Mouse (Mus musculus) erythroid progenitor cell, adult 5-6 weeks (primary cell): ENCODE results near the gene Plpp6. TPM values are rescaled to one million over a fixed set of nuclear protein-coding genes. Genes with fewer than 3 reads are reported as not detected.

ENCODE experiments used
- ATAC-seq: replicated peaks from 2 replicates; pipeline ENCODE4 v1.8.0; 2016; ENCODE audit warnings: moderate number of reproducible peaks, mild to moderate bottlenecking, moderate TSS enrichment, inconsistent platforms; ENCODE audit not compliant: poor library complexity, low FRiP score, severe bottlenecking
- total RNA-seq, 2 experiments: library from RNA; stranded (forward) in 1 of 2; stranded (reverse) in 1 of 2; fragments of 150-400 nt in 1 of 2; fragments of 186-747, 209-891 nt in 1 of 2; gene quantifications; 2 replicates each; pipeline versions ENCODE4 v1.2.3 to v1.2.4; 2015 to 2017; ENCODE audit warnings: low replicate concordance in 2 of 2

Gene Plpp6
- total RNA-seq (2015; ENCODE audit: low replicate concordance) = 0.42 and 3.2 TPM in 2 replicates
- 1.5 TPM in 1 of 2 replicates, not detected in the other for total RNA-seq (2017; ENCODE audit: low replicate concordance)

DNA sequence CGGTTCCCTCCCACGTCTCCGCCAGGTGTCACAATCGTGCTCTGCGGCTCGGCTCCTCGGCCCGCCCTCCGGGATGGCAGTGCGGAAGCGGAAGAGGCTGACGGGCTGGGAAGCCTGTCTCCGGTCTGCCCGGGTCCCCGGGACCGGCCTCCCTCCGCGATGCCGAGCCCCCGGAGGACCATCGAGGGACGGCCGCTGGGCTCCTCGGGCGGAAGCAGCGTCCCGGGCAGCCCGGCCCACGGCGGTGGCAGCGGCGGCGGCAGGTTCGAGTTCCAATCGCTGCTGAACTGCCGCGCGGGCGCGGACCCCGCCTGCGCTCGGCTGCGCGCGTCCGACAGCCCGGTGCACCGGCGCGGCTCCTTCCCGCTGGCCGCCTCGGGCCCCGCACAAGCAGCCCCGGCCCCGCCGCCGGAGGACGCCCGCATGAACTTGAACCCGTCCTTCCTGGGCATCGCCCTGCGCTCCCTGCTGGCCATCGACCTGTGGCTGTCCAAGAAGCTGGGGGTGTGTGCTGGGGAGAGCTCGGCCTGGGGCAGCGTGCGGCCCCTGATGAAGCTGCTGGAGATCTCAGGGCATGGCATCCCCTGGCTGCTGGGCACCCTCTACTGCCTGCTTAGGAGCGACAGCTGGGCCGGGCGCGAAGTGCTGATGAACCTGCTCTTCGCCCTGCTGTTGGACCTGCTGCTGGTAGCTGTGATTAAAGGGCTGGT, at the start of gene Plpp6:
TSS of gene Plpp6 (plus strand) at position 112 of the 710 bp plus-strand sequence.
- ATAC-seq = peak; percentile 85

DNA sequence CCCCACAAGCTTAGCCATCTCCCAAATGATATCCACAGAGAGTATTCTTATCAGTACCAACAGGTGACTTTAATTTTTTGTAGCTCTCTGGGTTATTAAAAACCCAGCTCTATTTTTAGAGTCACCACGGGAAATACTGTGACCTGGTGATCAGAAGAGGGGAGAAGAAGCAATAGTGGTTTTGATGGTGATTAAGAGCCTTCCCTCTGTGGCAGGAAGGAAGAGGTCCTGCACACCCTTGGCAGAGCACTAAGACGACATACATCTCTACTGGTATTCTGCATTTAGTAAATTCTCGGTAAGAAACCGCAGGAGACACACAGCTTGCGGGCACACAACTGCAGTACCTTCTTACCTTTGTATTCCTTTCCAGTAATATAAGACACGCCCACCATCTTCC, 49.2 kb upstream of the Plpp6 start:
- ATAC-seq = no peak

DNA sequence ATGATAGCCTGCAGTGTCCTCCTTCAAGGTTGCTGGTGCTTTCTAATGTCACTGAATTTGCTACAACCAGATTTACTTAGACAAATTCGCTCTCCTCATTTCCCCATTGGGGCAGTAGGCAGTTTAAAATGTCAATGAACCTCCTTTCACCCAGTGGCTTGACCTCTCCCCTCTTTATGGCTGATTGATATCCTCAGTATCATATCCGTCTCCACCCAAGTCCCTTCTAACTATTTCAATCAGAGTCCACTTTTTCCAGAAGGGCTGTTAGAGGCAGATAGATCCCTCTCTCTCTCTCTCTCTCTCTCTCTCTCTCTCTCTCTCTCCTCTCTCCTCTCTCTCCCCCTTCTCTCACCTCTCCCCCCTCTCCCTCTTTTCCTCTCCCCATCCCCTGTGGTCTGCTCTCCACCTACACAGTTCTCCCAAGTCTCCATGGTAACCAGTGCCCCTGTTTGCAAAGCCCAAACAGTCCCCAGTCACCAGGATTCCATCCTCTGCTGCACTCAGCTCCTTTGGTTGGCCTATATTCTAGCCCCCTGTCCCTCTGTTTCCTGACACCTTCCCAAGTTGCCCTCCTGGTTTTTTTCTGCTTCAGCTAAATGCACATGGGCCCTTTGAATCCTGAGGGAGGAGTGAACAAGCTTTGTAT, 48.0 kb upstream of the Plpp6 start:
- ATAC-seq = no peak

DNA sequence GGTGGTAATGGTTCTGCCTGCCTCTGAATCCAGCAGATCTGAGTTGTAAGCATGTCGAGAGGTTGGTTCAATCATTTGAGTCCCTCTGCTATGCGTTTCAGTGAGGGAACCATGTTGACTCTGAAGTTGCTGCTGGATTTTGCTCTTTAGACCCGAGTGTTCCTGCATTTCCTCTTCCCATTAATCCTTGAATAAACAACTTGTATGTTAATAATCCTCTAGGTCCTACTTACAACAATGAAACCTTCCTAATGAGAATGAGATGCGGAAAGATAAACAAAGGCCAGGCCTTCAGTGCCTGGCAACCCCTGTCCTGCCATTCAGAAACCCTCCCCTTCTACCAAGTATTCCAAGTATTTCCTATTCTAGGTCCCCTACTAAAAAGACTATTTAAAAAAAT, 47.3 kb upstream of the Plpp6 start:
- no peak for ATAC-seq

DNA sequence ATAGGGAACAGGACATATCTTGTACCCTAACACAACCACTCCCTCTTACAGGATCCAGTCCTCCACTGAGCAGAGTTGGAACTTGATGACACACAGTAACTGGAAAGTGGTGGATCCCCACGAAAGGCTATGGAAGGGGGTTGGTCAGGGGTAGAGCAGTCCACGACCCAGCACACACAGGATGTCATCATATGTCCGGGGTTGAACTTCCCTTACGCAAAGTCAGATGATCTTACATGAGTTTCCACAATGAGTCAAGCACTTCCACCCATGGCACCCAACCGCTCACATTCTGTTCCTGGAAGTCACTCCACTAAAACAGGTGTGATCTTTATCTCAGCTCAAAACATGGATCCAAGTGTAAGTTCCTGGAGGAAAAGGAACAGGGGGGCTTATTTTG, 45.9 kb upstream of the Plpp6 start:
- no peak for ATAC-seq

DNA sequence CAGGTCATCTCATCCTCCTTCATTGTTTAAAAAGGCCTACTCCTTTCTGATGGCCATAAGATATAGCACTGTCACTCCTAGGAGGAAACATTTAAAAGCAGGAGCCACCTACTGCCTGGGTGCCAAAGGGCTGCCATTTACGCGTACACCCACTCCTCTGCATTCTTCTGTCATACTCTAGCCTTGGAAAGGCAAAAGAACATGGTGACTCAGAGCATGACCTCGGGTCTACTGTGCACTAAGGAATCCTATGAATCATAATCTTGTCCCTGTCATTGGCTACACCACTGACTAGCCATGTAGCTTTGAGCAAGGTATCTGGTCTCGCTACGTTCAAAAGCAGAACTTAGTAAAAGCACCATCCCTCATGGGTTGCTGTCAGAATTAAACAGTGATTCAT, 37.4 kb upstream of the Plpp6 start:
- ATAC-seq = no peak

DNA sequence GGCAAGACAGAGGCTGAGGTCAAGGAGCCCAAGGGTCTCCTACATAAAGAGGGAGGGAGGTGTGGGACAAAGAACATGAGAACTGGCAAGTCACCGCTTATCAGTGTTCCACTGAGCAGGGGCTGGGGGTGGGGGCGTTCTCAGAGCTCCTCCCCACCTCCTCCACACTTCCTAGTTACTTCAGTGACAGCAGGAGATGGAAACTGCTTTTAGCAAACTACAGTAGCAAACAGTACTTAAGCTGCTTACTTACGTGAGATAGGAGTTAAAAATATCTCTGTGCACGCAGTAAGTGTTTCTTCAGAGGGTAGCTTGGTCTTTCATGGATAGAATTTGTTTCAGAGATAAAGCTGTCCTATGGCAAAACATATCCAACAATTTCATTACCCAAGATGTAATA, 36.4 kb upstream of the Plpp6 start:
- ATAC-seq = no peak

DNA sequence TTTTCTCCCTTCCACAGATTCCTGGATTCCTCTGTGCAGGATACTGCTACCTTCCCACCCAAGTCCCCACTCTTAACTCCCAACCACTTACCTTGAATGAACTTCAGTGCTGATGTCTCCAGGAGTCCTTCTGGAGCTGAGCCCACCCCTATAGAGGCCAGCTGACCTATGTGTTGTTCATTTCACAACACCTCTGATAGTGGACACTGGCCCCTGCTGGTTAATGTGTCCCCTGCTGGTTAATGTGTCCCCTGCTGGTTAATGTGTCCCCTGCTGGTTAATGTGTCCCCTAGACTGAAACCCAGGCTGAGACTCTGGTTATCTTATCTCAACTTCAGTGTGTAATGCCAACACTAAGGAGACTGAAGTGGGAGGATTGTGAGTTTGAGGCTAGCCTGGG, 34.7 kb upstream of the Plpp6 start:
- ATAC-seq = no peak

DNA sequence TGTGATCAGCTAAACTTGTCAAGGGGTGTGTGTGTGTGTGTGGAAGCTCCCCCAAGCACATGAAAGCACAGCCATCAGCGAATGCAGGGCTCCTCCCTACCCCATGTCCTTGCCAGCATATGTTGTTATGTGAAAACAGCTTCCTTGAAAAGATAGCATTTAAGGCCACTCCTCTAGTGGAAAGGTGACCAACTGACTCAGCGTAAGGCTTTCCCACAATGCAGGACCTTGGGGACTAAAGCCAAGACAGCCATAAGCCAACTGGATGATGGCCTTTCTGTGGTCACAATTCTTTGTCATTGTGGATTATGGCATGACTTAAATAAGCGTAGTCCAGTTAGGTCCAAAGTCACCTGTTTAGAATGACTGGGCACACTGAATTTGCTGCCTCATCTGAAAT, 28.9 kb upstream of the Plpp6 start:
- no peak for ATAC-seq

DNA sequence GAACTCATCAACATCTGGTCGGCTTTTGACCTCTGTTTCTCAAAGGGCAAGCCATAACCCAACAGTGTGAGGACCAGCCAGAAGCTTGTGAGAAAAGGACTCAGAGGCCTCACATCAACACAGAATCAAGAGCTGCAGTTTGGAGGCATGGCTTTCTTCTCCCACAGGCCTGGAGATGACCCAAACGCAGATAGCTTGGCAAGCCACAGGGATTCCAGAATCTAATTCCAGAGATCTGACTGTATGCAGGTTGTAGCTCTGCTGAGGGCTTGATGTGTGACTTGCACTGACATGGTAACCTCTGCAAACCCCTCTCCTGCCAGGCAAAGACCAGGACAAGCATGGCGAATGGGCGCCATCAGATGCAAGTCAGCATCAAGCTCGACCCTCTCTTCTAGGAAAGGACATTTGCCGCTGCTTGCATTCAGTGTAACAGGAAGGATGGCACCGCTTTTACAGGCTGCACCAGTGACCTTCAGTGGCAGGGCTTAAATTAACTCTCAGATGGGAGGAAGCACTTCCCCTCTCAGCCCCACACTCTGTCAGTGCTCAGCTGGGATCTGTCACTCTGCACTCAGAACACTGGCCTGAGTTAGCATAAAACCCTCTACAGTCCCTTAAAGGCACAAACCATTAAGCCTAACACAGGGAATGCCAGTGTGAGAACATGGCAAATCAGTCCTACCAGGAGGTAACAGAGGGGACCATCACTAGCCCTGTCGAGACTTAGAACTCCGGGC, 23.4 kb upstream of the Plpp6 start:
- no peak for ATAC-seq

DNA sequence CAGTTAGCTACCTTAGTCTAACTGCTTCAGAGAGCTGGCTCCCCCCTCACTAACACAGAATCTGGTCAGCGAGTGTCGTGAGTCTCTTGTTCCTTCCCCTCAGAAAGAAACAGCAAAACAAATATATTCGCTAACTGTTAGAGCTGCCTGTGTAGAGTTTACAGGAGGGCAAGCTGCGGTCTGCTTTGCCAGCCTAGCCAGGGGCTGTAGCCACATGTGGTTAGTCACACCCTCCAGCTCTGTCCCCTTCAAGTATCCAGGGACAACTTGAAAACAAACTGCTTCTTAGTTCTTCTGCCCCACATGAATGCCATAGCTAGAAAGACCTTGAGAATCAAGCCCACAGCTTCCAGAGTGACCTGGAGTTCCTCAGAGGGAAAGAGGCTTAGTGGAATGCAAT, 22.5 kb upstream of the Plpp6 start:
- no peak for ATAC-seq

DNA sequence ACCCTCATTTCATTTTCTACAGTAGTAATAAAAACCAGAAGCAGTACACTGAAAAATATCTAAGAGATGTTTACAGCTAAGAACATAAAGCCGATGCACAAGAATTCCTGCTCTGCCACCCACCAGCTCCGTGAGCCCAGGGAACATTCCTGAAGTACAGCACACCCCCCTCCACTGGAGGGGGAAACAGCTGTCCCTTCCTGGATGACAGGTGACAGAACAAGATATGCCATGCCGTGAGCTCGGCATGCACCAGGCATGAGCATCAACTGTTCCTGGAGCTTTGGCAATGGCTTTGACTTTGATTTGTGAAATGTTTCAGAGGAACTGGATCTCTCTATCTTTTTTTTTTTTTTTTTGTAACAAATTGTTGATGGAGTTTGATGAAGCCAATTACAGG, 17.0 kb upstream of the Plpp6 start:
- no peak for ATAC-seq

DNA sequence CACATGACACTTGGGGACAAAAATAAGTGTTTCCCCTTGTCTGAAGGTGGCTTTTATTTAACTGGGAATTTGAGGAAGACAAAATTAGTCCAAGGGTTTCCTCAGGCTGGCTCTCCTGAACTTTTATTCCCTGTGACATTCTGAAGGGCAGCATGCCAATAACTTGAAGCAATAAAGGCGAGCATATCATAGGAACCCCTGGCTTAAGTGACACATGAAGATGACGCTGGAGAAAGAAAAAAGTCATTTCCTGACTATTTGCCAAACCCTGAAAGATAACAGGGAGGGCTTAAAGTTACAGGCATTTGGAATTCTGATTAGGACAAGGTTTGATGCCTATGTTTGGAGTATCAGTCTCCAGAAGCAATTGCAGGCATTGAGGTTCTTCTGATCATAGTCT, 16.4 kb upstream of the Plpp6 start:
- no peak for ATAC-seq

DNA sequence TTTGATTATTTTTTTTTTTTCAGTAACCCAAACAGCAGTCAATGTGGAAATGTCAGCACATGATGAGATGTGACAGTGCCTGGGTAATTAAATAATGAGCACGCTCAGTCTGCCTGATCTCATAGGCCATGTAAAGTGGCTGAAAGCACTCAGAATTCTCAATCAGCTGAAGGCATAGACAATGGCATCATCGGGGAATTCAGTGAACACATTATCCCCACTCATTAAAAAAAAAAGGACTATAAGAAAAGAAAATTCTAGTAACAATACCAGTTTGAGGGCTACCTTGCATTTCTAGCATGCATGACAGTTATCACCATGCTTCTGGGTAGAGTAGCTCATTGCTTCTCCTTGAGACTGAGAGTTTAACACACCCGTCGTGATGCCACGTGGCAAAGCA, 12.5 kb upstream of the Plpp6 start:
- ATAC-seq = no peak

DNA sequence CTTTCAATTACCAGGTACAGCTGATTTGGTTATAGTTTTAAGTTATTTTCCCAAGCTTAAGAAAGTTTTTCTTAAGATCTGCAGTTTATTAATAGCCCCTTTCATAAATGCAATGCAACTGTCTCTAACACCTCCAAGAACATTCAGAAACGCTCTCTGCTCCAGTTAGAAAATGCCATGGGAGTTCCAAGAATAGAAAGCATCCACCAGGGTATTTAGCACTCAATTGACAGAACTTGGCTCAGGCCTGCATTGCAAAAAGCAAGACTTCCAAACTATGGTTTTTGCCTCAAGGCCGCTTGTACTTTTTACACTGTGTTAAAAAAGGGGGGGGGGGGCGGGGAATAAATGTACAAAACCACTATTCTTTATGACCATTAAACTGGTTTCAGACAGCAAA, 640 bp upstream of the Plpp6 start:
- no peak for ATAC-seq

DNA sequence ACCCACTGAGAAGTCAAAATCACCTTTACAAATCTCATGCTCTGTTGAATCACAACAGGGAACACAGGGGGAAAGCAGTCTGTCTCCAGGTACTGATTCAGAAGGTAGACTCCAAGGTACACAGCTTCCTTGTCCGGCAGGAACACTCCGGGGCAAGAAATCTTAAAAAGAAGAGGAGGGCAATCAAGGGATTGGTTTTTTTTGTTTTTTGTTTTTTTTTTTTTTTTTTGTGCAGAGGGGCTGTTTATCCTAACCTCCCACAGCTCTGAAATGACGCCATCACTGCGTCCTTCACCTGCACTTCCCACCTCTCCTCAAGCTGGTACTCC, 276 bp upstream of the Plpp6 start:
- no peak for ATAC-seq

DNA sequence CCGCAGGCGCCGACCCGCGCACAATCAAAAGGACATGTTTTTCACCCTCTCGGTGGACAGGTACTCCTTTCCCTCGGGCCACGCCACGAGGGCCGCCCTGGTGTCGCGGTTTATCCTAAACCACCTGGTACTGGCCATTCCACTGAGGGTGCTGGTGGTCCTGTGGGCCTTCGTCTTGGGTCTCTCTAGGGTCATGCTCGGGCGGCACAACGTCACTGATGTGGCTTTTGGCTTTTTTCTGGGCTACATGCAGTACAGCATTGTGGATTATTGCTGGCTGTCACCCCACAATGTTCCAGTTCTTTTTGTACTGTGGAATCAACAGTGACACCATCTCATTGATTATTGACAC, 775 bp downstream of the Plpp6 start:
- no peak for ATAC-seq

DNA sequence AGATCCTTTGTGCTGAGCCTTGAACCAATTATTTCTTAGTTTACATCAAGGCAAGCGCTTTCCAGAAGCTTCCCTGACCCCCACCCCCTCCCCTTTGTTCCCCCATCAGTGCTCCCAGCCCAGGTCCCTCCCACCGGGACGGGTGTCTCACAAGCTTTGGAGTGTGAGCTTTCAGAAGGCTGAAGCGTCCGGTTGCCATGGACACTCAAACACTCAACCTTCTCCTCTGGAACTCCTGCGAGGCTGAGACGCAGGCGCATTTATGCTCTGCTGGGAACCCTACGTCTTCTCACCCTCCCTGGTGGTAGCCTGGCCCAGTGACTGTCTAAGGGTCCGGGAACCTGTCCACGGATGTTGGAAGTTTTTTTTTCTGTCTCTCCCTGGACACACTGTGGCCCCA, 3.9 kb downstream of the Plpp6 start, which contains the start of gene 4430402I18Rik:
TSS of gene 4430402I18Rik (minus strand) at position 149 of the 400 bp plus-strand sequence.
- no peak for ATAC-seq

DNA sequence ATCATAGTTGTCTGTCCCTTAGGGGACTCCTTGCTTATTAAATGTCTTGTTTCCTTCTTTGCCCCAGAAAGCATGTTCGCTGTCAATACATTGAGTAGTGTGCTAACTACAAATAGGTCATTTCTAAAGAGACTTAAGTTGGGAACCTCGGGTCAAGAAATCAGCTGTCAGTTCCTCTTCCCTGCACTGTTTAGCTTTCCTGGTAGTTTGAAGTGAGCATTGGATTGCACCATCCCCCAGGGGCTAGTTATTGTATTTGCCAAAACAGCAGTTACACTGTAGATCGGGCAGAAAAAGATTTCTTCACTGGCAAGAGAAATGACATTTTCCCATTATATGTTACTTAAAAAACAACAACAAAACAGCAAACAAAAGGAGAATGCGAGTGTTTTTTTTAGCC, 4.4 kb downstream of the Plpp6 start:
- no peak for ATAC-seq

DNA sequence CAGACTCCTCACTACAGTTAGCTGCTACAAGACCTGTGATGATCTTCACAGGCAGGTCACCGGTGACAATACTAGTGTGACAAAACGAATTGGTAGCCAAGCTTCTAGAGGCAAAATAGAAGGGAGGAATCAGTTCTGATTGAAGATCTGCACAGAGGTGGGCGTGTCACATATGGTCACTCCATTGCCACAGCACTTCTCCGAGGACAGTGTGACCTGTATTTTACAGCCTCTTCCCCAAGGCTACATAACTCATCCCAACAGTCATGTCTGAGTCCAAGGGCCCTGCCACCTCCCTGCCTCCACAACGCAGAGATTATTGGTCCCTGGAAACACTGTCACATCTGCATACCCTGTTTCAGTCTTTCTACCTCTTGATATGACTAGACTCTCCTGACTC, 5.5 kb downstream of the Plpp6 start:
- no peak for ATAC-seq

DNA sequence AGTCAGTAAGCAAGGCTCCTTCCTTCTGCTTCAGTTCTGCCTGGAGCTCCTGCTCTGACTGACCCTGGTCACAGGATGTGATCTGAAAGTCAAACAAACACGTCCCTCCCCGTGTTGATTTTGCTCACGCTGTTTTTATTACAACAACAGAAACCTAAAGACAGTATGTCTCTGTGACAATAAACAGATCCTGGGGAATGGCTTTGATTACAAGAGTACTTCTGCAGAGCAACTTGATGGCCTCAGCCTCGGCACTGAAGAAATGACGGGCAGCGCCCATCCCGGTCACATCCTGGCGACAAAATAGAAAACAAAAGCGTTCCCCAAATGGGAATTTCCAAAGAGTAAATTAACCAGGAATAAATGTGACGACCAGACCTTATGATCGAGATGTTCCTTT, 6.5 kb downstream of the Plpp6 start:
- no peak for ATAC-seq
